Mouse (Mus musculus): ENCODE results near the gene Ptx4.

The Ptx4 gene

DNA sequence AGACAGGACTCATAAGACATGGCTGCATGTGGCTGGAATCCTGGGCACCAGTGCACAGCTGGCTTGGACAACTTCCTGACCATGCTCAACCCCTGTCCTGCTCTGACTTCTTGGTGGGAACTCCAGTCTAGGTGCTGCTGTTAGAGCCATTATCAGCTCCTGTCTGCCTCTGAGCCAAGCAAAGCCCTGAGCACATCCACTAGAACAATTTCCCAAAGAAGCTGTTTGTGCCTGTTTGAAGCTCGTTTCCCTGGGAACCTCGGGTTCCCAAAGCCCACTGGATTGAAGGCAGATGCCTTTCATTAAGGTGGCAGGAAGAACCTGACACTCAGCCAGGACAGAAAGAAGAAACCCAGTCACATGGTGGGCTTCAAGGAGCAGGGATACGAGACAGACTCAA lies at the start of gene Ptx4:
Gene Ptx4, plus strand, starts transcription at position 355 of the 400 bp plus-strand sequence.
- no peak for DNase-seq (ENCODE audit: low read depth)

DNA sequence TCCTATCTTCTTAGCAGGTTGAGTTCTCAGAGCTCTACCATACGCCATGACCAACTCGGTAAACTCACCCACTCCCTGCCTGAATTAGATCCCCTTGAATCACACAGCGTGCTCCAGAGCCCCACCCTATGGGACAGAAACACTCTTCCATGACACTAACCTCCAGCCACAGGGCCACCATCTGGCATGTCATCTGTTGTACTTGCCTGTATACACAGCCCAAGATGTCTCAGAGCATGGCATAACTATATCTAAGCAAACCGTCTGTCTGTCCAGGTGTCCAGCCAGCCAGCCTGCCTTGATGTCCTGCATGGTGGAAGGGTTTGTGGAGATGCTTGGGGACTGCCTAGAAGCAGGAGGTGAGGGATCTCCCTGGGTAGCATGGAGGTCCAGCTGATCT lies 43.7 kb upstream of the Ptx4 start:
- no peak for DNase-seq (ENCODE audit: low read depth)

DNA sequence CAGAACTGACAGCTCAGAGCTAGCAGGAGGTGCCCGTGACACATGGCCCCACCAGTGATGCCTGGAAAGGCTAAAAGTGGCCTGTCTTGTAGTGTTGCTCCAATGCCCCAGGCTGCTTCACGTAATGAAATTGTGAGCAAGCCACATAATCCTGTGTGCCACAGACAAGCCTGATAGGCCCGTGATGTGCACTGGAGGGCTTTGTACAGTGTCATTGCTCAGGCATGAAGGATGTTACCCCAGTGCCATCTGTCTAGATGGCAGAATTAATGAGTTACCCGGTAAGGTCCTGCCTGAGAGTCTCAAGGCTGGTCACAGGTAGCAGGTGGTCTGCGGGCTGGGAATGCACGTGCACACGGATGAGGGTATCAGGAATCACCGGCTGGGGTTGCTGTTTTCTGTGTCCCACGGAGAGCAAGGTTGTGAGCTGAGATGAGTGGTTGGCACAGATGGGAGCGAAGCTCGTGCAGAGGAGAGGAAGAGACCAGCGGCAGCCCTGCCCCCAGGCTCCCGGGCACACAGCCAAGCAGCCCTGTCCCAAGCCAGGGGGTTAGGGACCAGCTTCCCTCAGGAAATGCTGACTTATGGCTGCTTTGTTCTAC lies 42.7 kb upstream of the Ptx4 start:
- DNase-seq (ENCODE audit: low read depth) = no peak

DNA sequence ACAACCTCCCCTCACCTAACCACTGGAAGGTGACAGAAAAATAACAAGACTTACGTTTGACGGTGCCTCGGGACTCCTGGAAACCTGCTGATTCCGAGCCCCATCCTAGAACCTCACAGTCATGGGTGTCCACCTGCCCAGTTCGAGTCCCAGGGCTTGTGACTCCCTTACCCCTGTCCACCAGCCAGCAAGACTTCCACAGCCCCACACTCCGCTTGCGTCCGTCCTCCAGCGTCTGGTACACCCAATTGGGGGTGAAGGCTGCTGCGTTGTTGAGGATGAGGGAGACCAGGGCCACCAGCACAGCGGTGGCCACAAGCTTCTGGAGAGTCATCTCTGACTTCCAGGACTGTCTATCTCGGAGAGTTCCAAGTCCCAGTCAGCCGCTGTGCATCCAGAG lies 40.4 kb upstream of the Ptx4 start:
- DNase-seq (ENCODE audit: low read depth) = no peak

DNA sequence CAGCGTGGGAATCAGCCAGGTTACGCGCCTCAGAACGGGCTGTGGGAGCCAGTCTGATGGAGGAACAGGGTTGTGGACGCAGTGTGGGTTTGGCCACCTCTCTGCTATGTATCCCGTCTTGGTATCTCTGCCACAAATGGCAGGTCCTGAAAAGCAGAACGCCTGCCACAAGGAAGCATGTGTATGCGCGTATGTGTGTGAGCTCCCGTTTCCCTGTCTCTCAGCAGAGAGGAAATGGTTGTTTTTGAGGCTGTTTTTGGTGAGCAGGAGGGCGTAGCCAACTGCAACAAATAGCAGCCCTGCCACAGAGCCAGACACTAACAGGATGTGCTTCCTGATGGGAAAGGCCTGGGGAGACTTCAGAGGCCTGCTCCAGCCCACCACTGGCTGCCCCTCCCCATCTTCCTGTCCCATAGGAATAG lies 39.6 kb upstream of the Ptx4 start:
- DNase-seq (ENCODE audit: low read depth) = peak; percentile 78

DNA sequence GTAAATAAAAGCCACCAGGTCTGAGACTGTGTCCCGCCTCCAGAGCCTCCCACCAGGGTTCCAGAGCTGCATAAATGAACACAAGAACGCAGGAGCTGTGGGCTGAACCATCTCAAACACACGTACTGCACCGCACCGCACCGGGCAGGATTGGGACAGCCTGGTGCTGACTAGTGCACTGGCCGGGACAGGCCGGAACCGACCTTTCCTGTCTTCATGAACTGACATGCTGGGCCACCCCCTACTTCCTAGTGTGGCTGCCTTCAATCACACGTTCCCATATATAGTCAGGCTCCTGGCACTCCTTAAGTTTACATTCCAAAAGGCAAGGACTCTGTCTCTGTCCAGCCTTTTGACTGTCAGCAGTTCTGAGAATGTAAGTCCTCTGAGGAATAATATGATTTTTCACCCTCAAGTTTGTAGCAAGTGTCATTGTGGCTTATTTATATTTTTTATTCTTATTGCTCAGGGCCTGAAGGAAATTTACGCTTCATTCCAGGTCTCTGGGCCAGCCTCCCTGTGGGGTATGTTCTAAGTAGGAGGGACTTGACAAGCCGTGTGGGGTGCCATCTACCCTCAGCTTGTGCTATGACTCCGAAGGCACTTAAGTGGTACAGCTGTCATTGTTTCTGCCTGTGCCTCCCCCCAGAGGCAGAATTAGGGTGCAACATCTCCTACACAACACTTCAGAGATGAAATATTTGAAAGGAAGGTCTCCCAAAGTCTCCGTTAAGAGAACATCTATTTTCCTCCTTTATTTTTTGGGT lies 38.3 kb upstream of the Ptx4 start:
- peak; percentile 60 for DNase-seq (ENCODE audit: low read depth)

DNA sequence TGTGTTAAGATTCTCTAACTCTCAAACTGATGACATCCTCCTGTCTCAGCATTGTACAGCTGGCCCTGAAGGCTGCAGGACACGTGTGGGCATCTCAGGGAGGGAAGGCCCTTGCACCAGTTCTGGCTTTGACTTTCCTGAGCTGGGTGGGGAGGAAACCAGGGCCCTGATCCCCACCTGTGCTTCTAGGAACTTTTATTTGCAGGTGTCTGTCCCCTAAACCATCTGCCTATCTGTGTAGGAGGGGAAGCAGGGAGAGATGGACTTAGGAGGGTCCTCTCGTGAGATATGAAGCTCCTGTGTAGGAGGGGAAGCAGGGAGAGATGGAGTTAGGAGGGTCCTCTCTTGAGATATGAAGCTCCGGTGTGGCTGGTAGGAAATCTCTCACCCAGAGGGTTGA lies 37.7 kb upstream of the Ptx4 start:
- no peak for DNase-seq (ENCODE audit: low read depth)

DNA sequence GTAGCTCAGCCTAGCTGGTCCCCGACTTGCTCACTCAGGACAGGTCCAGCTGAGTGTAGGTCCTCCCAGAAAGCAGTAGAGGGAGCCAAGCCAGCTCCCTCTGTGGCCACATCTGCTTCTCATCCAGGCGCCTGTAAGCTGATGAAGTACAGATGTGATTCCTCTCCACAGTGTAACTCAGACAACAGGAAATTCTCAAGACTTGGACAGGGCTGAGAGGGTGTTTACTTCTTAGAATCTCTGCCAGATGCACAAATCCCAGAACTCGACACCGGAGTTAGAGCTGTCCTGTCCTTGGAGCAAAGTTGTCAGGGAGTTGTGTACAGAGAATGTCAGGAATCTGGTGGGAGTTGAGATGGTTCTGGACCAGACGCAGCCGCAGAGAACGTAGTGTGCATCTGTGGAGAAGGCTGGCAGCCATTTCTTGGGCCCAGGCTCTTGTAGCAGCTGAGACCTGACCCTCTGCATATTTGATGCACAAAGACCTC lies 37.1 kb upstream of the Ptx4 start, which contains the start of gene Tmem204:
Gene Tmem204, minus strand, starts transcription at position 148 of the 488 bp plus-strand sequence.
- peak; percentile 95 for DNase-seq (ENCODE audit: low read depth)

DNA sequence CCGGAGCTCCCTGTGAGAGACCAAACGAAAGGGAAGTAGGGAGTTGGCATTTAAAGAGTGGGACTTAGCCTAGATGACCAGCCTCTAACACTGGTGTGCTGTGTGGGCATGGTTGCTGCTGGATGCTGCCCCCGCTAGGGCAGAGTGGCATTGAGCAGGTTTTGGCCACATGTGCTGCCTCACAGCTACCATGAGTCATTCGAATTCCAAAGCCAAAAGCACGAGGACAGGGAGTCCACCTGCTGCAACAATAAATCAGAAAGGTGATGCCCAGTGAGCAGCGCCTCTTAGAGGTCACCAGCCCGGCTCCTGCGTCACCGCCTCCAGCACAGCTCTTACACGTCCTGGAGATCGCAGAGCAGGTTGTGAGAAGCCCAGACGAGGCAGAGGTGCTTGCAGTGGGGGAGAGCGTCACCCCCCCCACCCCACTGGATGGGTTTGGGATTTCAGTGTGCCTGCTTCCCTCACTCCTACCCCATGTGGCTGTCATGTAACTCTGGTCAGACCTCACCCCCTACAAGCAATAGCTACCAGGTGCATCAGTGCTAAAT lies 35.6 kb upstream of the Ptx4 start:
- no peak for DNase-seq (ENCODE audit: low read depth)

DNA sequence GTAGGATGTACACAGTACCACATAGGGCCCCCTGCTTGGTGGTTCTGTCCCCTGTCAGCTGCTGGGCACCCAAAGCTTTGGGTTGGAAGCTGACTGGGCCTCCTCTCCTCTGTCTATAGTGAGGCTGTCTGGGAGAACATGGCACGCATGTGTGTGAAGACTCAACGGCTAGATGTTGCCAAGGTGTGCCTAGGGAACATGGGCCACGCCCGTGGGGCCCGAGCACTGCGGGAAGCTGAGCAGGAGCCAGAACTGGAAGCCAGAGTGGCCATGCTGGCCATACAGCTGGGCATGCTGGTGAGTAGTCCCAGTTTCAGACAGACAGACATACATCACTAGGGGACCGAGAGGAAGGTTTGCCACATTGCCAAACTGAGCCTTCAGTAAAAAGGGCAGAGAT lies 33.8 kb upstream of the Ptx4 start:
- DNase-seq (ENCODE audit: low read depth) = no peak

DNA sequence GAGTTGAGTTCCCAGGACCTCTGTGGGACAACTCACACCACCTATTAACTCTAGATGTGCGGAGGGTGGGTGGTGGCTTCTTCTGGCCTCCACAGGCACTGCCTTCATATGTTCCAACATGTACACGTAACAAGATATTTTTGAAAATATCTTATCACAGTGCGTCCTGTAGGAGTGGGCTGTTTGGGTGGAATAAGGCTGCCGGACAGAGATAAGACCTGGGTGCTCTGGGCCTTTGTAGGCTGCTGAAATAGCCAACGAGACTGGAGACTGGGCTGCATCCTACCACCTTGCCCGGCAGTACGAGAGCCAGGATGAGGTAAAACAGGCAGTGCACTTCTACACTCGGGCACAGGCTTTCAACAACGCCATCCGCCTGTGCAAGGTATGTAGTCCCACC lies 31.4 kb upstream of the Ptx4 start:
- DNase-seq (ENCODE audit: low read depth) = no peak

DNA sequence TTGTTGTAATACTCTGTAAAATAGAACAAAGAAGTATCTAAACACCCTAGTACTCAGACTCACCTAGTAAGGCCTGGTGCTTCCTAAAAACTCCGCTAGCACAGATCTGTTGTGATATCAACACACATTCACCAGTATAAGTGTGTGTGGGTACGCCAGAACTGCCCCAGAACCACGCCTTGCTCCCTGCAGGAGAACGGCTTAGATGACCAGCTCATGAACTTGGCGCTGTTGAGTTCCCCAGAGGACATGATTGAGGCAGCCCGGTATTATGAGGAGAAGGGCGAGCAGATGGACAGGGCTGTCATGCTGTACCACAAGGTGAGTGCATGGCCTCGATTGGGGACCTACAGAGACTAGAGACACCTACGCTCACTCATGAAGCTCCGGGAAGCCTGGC lies 30.1 kb upstream of the Ptx4 start:
- DNase-seq (ENCODE audit: low read depth) = no peak

DNA sequence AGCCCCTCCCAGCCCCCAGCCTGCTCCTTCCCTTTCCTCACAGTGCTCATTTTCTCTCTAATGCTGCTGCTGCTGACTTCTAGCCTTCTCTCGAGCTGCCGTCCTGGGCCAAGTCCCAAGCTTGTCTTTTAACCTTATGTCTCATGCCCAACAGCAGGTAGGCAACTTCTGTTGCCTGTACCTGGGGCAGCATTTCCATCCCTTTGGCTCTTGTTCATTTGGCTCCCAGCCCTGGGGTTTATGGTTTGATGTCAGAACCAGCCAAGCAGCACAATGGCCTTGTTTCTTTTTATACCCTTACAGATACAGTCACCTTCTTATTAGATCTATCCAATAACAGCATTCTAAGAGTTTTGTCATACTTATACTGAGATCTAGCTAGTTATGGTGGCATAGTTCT lies 24.3 kb upstream of the Ptx4 start:
- no peak for DNase-seq (ENCODE audit: low read depth)

DNA sequence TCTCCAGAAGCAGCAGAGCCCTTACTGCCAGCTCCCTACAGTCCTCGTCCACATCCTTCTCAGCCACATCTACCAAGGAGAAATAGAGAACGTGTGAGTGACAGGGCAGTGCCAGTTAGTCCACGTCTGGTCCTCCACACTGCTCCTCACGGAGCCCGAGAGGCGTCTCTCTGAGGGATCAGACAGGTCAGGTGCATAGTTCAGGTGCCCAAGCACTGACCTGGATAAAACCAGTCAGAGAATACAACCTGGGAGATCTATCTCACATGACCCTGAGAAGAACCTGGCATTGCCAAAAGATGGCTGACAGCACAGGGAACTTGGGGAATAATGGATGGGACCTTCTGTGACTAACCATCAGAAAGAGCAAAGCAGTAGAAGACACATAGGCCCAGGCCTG lies 20.5 kb upstream of the Ptx4 start:
- DNase-seq (ENCODE audit: low read depth) = no peak

DNA sequence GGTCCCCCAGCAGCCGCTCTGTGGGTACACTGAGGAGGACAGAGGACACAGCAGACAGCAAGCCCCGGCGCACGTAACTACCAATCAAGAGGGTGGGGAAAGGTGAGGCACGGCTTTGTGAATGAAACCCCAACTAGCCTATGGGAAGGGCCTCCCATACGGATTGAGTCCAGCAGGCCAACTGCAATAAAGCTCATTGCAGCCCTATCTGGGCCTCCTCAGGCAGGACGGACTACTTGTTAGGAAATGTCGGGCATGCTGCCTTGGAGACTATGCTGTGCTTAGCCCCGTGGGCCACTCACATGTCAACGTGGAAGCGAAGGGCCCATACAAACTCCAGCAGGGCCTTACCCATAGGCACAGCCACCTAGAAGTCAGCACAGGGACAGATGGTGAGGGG lies 19.2 kb upstream of the Ptx4 start:
- DNase-seq (ENCODE audit: low read depth) = no peak

DNA sequence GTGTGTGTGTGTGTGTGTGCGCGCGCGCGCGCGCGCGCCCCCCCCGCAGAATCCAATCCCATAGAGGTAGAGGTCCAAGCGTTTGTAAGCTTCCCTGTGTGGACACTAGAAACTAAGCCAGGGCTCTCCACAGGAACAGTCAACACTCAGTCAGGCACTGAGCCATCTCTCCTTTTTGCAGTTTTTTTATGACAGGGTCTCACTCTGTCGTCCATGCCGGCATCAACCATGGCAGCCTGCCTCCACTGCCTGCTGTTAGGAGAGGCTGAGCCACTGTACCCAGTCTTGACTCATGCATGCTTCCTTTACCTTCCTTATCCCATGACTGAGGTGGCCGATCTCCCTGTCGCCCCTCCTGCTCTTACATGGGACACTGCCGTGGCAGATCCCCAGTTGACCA lies 12.8 kb upstream of the Ptx4 start:
- no peak for DNase-seq (ENCODE audit: low read depth)

DNA sequence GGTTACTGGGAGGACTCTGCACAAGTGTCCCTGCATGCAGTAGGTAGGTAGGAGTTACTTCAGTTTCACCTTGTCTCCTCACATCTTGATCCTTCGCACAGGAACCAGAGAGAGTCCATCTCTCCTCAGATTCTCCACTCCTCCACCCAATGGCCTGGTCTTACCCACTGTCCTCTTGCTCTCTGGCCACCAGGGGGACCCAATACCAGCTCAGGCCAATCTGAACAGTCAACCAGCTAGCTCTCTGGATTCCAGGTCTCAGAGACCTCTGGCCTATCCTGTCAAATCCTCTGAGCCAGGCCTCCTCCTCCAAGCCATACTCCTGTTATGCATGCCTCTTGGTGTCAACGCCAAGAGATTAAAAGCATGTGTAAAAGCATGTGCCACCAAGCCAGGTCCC lies 11.0 kb upstream of the Ptx4 start:
- no peak for DNase-seq (ENCODE audit: low read depth)

DNA sequence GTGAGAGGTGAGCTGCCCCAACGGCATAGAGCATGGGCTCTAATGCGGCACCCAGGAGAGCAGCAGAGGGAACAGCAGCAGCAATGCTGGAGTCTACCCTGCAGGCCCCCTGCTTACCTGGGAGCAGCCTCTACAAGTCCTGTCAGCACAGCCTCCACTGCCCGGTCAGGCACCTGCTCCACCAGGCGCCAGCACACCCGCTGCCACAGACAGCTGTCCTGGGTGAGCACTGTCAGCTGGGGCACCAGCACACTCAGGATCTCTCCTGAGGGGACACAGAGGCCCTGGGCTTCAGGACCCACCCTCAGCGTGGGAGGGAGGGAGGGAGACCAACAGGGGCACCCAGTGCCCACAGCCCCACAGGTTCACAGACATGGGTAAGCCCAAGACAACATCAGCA lies 10.0 kb upstream of the Ptx4 start:
- DNase-seq (ENCODE audit: low read depth) = no peak

DNA sequence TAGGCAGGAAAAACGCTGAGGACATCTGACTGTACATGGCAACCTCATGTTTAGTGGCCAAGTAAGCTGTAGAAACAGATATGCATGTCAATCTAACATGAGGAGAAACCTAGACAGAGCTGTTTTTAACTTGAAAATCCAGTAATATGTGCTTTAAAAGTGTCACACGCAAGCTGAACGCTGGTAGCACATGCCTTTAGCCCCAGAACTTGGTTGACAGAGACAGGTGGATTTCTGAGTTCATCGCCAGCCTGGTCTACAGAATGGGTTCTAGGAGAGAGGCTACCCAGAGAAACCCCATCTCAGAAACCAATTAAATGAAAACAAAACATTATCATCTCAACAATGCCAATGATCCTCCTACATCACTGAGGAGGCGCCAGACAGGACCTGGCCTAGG lies 9.3 kb upstream of the Ptx4 start:
- DNase-seq (ENCODE audit: low read depth) = no peak

DNA sequence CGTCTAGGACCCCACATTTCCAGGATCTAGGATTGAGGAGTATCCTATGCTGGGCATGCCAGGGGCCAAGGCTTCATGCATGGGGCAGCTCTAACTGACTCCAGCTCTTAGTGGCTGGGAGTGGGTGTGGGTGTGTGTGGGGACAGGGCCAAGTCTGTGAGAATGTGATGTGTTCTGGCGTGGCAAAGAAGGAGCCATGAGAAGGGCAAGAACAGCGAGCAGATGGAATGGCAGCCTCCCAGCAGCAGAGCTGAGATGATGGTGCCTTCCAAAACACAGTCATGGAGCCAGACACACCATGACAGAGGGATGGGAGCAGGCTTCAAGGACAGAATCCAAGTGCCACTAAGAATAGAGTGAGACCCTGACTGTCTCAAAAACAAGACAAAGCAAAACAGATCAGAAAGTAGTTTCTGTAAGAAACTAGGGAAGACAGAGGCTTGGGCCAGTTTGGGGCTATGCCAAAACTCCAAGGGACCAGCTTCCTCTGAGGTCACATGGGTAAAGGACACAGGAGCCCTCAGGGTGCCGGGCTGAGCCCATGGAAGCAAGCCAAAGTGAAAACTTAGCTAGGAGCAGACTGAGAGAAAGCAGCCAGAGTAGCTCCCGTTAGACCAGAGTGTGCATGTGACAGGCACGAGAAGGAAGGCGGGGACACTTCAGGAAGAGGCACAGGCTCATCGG lies 8.7 kb upstream of the Ptx4 start:
- DNase-seq (ENCODE audit: low read depth) = no peak

DNA sequence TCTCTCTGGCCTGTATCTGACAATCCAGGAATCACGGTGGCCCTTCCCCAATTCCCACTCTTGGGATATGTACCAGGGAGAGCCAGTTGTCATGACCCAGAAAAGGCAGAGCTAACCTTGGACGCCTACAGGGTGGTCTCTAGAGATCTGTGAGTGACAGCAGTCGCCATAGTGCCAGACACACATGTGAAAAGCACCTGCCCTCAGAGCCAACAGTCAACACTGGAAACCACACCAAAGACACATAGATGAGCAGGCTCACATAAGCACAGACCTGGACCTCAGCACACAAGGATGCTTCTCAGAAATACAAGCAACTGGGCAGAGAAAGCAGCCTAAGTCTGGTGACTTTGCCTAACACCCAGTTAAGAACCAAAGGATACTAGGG lies 8.1 kb upstream of the Ptx4 start:
- no peak for DNase-seq (ENCODE audit: low read depth)

DNA sequence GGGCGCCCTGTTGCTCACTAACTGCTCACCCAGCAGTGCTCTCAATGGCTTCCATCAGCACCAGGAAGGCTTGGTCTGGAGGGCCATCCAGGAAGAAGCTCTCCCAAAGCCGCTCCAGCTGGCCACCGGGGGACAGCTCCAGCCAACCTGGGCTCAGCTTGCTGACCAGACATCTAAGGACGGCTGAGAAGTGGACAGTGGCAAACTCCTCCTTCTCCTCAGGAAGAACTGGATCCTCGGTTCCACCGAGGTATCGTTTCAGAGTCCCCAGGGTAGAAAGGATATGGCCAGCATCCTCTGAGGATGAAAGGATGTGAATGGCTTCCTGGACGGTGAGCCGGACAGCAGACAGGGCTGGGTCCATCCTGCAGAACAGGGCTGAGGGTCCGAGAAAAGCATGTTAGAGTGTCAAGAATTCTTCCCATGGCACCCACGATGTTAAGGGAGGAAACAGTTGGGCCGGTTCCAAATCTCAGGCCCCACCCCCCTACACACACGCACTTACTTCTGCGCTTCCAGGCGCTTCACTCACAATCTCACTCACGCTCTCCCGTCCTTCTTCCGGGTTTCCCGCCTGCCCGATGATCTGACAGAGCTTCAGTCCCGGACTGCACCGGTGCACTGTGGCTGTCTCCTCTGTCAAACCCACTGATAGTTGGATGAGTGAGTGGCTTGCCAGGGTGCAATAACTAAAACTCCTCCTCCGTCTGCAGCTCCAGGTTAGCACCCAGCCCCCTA lies 5.5 kb upstream of the Ptx4 start:
- DNase-seq (ENCODE audit: low read depth) = no peak
